Mouse (Mus musculus): ENCODE data around the gene Inca1. TPM values are rescaled to one million over a fixed set of nuclear protein-coding genes. Genes with fewer than 3 reads are reported as not detected.

Gene Inca1
- total RNA-seq, 4 experiments from 2014 or later = 1.6 to 2.7 (median 2.3) TPM

DNA sequence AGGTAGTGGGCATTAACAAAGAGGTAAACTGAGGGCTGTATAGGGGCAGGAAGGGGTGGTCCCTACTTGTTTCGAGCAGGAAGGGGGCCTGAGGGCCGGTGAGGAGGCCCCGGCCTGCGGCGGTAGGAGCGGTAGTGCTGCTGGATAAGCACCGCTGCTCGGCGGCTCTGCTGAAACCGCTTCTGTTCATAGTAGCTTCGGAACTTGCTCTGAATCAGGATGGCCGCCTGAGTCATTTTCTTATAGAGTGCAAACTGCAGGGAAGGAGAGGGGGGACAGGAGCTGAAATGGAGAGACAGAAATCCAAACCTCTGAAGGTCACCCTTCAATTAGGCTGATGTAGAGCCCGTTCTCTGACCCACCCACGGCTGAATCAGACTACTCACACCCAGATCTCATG, 29.5 kb downstream of the Inca1 start:
- DNase-seq (ENCODE audit: low spot score in 2 of 2) = peak in 1 of 2 experiments; percentile 28

- peak; percentile 55 to 70 for DNase-seq (ENCODE audit: low spot score in 2 of 2)
These were observed 30.2 kb downstream of the Inca1 start for GRCm38 (mm10) chr11:70669582-70670345.

DNA sequence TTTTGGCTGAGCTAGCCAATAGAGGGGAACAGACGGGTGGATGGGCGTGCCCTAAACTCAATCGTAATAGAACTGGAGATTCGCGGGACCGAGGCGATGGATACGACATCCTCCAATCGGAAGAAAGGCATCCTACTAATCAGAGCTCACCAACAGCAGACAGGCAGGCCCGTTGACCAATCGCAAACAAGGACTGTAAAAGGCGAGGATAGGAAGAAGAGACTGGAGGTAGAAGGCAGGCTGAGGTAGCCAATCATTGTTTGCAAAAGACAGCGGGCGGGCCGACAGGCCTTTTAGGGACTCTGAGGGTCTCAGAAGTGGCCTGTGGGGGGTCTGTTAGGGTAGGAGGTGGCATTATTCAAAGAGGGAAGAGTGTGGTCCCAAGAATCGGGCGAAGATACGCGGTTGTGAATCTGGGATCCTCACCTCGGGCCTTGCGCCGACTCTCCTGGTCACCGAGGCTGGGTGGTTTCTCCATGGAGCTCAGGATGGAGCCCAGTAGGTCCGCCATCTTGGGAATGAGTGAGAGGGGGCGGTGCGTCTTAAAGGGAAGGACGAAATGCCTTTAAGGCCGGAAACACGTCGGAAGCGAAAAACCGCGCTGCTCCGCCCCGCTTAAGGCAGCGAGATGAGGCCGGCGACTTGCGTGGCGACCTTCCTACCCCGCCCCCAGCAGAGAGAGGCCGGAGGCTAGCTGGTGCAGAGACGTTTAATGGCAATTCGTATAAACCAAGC, 31.0 kb downstream of the Inca1 start, which contains the start of gene Spag7:
Spag7 (minus strand) TSS at position 646 of the 735 bp plus-strand sequence.
- DNase-seq (ENCODE audit: low spot score in 2 of 2) = peak; percentile 97 to 100

DNA sequence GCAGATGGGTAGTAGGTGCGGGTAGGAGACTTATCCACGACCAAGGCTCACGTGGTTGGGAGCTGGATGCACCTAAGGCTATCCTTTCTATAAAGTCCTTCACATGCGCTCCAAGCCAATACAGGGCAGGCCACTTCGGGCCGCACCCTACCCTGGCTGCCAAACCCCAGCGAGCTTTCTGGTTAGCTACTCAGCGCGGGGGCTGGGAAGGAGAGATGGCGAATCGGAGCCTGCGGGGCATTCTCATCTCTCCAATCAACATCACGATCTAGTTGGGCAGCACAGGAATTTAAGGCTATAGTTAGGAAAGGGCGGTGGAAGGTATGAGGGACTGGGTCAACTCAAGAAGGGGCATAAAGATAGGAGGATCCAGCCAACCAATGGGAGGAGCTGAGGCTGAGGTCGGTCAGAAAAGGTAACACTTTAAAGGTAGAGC, 31.6 kb downstream of the Inca1 start:
- DNase-seq (ENCODE audit: low spot score in 2 of 2) = peak in 1 of 2 experiments; percentile 57

DNA sequence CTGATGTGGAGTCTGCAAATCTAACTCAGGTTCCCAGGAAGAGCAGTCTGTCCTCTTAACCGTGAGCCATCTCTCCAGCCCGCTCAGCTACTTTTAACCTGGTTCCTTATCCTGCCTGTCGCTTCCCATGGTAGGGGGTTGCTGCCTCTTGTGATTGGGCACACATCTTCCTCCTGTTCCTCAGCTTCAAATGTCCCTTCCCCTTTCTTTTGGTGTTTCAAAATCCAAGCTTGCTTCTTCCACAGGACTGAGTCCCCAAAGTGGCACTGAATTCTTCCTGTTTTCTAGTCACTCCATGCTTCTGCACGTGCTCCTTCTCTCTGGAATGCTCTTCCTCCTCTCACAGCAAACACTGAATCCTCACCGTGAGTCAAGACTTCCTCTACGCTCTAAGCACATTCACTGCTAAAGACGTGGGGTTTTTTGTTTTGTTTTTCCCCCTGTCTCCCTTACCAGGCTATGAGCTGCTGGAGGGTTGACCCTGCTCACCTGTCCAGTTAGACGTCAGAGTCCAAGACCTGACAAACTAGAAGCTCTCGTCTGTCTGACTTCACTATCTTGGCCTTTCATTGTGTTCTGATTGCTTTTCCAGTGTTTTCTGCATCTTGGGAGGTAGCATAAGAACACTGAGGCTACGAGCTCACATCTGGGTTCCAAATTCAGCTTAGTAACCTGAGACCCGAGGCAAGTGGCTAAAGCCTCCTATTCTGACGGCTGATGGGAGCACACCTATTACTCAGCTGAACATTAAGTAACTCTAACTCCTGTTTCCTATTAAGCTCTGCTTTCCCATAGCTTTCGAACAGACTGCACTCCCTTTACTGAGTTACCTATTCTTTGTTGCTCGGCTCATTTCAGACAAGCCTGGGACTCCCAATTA, 32.4 kb downstream of the Inca1 start:
- DNase-seq (ENCODE audit: low spot score in 2 of 2) = no peak

DNA sequence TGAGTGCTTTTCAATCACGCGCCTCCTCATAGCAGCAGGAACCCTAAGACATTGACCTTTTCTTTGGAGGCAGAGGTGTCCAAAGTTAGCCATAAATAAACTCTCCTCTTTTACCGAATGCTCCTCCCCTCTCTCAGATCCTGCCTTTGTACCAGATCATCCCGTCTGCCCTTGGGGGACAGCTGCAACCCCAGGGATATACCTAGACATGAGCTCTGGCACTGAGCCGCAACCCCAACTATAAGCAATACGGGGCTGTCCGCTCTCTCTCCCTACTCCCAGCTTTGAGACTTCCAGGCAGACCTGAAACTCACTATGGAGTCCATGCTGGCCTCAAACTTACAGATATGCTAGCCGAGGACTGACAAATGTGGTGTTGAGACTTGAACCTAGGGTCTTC, 33.3 kb downstream of the Inca1 start:
- DNase-seq (ENCODE audit: low spot score in 2 of 2) = no peak

DNA sequence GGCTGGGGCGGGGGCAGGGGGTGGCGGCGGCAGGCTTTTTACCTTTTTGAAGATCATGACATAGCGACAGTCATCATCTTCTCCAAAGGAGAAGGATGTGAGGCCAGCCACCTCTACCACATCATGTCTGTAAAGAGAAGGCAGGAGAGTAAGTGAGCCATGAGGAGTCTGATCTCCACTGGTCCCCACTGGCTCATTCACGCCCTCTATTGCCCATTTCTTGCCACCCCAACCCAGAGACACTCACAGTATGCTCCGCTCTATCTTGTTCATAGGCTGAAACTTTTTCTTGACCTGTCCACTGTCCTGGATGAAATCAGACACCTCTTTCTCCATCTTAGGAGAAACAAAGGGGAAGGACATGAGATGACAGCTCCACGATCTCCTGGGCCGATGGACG, 35.2 kb downstream of the Inca1 start:
- DNase-seq (ENCODE audit: low spot score in 2 of 2) = no peak

DNA sequence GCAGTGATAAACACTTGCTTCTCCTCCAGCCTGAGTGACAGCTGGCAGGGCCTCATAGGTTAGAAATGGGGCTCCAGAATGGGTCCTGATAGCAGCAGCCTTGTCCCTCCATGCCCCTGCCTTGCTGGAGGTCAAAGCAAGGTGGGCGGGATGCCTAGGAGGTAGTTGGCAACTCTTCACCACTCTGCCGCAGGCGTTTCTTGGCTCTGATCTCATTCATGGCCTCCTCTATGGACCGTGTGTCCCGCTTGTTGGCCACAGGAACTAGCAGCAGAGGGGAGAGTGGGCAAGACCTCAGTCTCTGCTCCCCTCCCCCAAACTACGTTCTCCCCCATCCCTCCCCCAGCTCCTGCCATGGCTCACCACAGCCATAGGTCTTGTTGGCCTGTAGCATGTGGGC, 36.0 kb downstream of the Inca1 start:
- no peak for DNase-seq (ENCODE audit: low spot score in 2 of 2)

GRCm38 (mm10) chr11:70663101-70663500, 36.9 kb downstream of the Inca1 start:
- DNase-seq (ENCODE audit: low spot score in 2 of 2) = no peak

GRCm38 (mm10) chr11:70660571-70660970, 39.4 kb downstream of the Inca1 start:
- no peak for DNase-seq (ENCODE audit: low spot score in 2 of 2)

- DNase-seq (ENCODE audit: low spot score in 2 of 2) = no peak
These were observed 41.0 kb downstream of the Inca1 start for GRCm38 (mm10) chr11:70658942-70659341.

- no peak for DNase-seq (ENCODE audit: low spot score in 2 of 2)
These were observed 41.4 kb downstream of the Inca1 start for GRCm38 (mm10) chr11:70658521-70658920.

DNA sequence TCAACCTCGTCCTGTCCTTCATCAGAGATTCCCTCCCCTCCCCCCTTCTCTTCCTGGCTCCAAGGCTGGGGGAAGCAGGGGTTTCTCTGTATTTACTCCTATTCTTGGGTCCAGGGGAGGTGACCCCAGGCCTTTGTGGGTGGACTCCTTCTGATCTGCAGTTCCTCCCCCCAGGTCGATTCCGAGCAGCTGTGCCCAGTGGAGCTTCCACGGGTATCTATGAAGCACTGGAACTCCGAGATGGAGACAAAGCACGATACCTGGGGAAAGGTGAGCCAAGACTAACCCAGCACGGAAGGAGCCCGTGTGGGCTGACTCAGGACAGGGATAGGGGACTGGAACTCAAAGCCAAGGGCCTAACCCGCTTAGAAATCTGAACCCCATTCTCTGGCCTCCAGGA, 42.0 kb downstream of the Inca1 start:
- DNase-seq (ENCODE audit: low spot score in 2 of 2) = no peak

DNA sequence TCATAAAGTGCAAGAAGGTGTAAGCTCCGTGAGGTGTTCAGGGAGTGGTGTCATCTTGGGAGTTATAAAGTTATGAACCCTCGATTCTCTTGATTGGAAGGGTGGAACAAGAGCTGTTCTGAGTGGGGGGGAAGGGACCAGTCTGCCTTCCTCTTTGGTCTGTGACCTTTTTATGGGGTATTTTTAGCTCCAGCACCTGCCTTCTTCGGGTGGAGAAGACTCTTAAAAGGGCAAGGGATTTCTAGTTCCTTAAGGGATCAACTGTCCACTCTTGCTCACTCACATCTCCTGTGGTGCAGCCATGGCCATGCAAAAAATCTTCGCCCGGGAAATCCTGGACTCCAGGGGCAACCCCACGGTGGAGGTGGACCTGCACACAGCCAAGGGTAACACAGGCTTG, 42.4 kb downstream of the Inca1 start:
- DNase-seq (ENCODE audit: low spot score in 2 of 2) = no peak

DNA sequence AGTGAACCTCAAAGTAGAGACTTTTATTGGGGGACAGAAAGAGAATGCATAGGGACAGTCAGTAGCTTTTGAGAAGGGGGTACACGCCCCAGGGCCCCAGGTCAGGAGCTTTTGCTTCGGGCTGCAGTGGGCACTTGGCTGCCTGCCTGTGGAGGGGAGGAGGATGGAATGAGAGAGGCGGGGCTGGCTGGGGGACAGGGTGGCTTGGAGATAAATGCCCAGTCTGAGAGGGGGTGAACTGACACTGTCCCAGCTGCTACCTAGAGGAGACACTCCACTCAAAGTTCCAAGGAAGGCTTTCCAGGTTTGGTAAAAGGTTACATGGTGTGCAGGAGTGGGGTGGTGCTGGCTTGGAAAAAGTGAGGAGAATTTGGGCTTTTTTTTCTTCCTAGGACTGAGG, 43.0 kb downstream of the Inca1 start, which contains the start of gene Eno3:
Eno3 (plus strand) TSS at position 239 of the 400 bp plus-strand sequence.
- no peak for DNase-seq (ENCODE audit: low spot score in 2 of 2)

- DNase-seq (ENCODE audit: low spot score in 2 of 2) = no peak
These were observed 43.5 kb downstream of the Inca1 start for GRCm38 (mm10) chr11:70656456-70656927.

GRCm38 (mm10) chr11:70655571-70656455, 44.1 kb downstream of the Inca1 start:
- peak in 1 of 2 experiments; percentile 20 for DNase-seq (ENCODE audit: low spot score in 2 of 2)

DNA sequence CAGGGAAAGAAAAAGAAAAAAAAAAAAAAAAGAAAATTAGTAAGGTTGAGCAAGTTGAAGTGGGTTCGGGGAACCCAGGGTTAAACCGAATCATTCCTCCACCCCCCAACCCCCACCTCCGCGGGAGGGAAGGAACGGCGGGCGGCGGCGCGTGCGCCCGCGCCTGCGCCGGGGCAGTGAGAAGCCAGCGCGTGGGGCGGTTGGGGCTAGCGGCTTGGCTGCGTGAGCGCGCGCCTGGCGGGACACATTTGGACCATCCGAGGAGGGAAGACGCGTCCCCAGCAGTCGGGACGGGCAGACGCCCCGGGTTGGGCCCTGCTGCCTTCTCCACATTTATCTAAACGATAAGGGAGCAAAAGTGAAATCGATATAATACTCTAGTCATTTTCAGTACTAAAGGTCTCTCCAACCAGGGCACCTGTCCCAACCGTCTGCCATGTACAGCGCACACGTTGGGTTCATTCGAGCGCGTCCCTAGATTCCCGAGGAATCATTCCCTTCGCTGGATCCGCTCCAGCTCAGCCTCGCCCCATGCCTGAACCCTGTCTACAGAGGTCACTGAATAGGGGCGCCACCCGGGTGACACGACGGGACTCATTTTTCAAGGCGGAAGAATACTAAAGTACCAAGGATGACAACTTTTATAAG, 44.9 kb downstream of the Inca1 start:
- DNase-seq (ENCODE audit: low spot score in 2 of 2) = peak in 1 of 2 experiments; percentile 60

DNA sequence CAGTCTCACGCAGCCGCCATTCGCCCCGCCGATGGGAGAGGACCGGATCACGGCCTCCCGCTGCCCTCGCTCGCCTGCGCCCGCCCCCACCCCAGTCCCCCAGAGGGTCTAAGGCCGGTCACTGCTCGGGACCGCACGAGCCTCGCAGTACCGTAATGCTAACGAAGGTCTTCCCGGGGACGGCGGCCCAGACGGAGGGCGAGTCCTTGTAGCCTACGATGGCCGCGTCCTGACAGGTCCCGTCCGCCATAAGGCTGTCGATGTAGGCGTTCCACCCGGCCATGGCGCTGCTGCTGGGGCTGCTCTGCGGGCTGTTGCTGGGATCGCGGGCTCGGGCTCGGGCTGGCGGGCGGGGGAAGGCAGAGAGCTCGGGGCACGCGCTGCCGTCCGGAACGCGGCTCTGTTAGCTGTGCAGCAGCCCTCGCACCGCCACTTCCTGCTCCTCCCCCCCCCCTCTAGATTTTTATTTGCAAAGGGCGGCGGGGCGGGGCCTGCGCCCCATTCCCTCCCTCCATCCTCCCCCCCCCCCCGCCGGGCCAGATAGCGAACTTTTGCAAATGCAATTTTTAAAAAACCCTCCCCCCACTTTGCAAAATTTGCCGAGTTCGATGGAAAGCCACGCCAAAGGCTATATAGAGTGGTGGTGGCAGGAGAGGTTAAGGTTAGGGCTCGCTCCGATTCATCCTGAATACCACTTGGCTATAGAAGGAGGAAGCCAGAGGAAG, 45.6 kb downstream of the Inca1 start, which contains the start of gene Pfn1:
Pfn1 (minus strand) TSS at position 447 of the 725 bp plus-strand sequence.
- DNase-seq (ENCODE audit: low spot score in 2 of 2) = peak in 1 of 2 experiments; percentile 41
